Mouse (Mus musculus) left cerebral cortex, postnatal 36 days (tissue): Measurements from ENCODE around the gene Dppa3. TPM values are rescaled to one million over a fixed set of nuclear protein-coding genes. Genes with fewer than 3 reads are reported as not detected.
A peak's percentile ranks its signal among the peaks of the same experiment; 100 is the strongest.

ENCODE experiments used
- DNase-seq, 2 experiments: peaks; one replicate each; pipeline ENCODE4 v3.0.0; 2021 to 2022; ENCODE audit warnings: low spot score in 2 of 2, mixed read lengths in 1 of 2
- intact Hi-C: fragments of 180-260 bp; cut with DNase I; formaldehyde crosslinking; loops from one replicate; pipeline ENCODE4 v1.15.1; 2025
- total RNA-seq, 2 experiments: library from RNA; stranded (reverse); gene quantifications; 2 replicates each; pipeline ENCODE4 v1.2.3; 2021

The Dppa3 gene
- total RNA-seq, 2 experiments from 2014 or later: not detected

- intact Hi-C loops: loop anchor here (5.0 kb wide), 1 partner anchor 1602 kb away; no protein-coding TSS in a partner anchor
These were observed 34.6 kb downstream of the Dppa3 start for GRCm38 (mm10) chr6:122660601-122661379.

GRCm38 (mm10) chr6:122662551-122663264, 36.5 kb downstream of the Dppa3 start:
- intact Hi-C loops: loop anchor here (5.0 kb wide), 1 partner anchor 1600 kb away; no protein-coding TSS in a partner anchor
- no peak for DNase-seq

More at GRCm38 (mm10) chr6:122660601-122661379, 34.6 kb downstream of the Dppa3 start:
- peak; percentile 41 to 61 for DNase-seq

GRCm38 (mm10) chr6:122663596-122664206, 37.5 kb downstream of the Dppa3 start:
- intact Hi-C loops: loop anchor here (5.0 kb wide), 1 partner anchor 1599 kb away; no protein-coding TSS in a partner anchor

GRCm38 (mm10) chr6:122665866-122666265, 39.7 kb downstream of the Dppa3 start:
- no peak for DNase-seq
- intact Hi-C loops: loop anchor here (5.0 kb wide), 1 partner anchor 121 kb away; no protein-coding TSS in a partner anchor

More at GRCm38 (mm10) chr6:122663596-122664206, 37.5 kb downstream of the Dppa3 start:
- DNase-seq: no peak

GRCm38 (mm10) chr6:122667715-122668114, 41.5 kb downstream of the Dppa3 start:
- DNase-seq: no peak
- intact Hi-C loops: loop anchor here (5.0 kb wide), 1 partner anchor 120 kb away; no protein-coding TSS in a partner anchor

- intact Hi-C loops: loop anchor here (5.0 kb wide), 1 partner anchor 118 kb away; no protein-coding TSS in a partner anchor
- DNase-seq: no peak
These were observed 42.6 kb downstream of the Dppa3 start for GRCm38 (mm10) chr6:122668823-122669222.

- DNase-seq: peak; percentile 94 to 98
- intact Hi-C loops: loop anchor here (1.0 to 5.0 kb wide), 2 partner anchors 51 to 118 kb away; no protein-coding TSS in a partner anchor
These were observed 43.4 kb downstream of the Dppa3 start for GRCm38 (mm10) chr6:122669406-122670200.

GRCm38 (mm10) chr6:122670201-122670551, 44.0 kb downstream of the Dppa3 start:
- intact Hi-C loops: loop anchor here (1.0 kb wide), 1 partner anchor 50 kb away; no protein-coding TSS in a partner anchor
- DNase-seq: no peak

- intact Hi-C loops: loop anchor here (1.0 kb wide), 1 partner anchor 49 kb away; no protein-coding TSS in a partner anchor
- no peak for DNase-seq
These were observed 44.6 kb downstream of the Dppa3 start for GRCm38 (mm10) chr6:122670841-122671240.

GRCm38 (mm10) chr6:122672746-122673145, 46.5 kb downstream of the Dppa3 start:
- intact Hi-C loops: no loop called here
- DNase-seq: no peak

Other genes with a start within 250 kb of the Dppa3 start
- 10 to 100 TPM; 73.0 to 92.4 TPM for gene Rimklb, start 127.6 kb upstream of the Dppa3 start, total RNA-seq
- gene Mfap5, start 120.6 kb upstream of the Dppa3 start, total RNA-seq: not detected
- not detected for gene Aicda, start 72.6 kb upstream of the Dppa3 start, total RNA-seq
- gene Apobec1, start 24.0 kb upstream of the Dppa3 start, total RNA-seq: 1 to 10 TPM in 1 of 2 experiments, under 1 TPM in 1; 0.79 to 2.3 TPM
- not detected for gene Gdf3, start 16.3 kb upstream of the Dppa3 start, total RNA-seq
- gene Nanog, start 81.1 kb downstream of the Dppa3 start, total RNA-seq: not detected
- gene Slc2a3, start 175.2 kb downstream of the Dppa3 start, total RNA-seq: 100 to 1,000 TPM; 125 to 138 TPM
- gene Foxj2, start 193.5 kb downstream of the Dppa3 start, total RNA-seq: 10 to 100 TPM; 28.8 to 30.3 TPM
- gene C3ar1, start 229.8 kb downstream of the Dppa3 start, total RNA-seq: under 1 TPM; 0.64 to 0.88 TPM
- 100 to 1,000 TPM; 170 to 184 TPM for gene Necap1, start 248.1 kb downstream of the Dppa3 start, total RNA-seq